Mouse (Mus musculus) thymus, adult 2 months (tissue): ENCODE results near the gene Cdkl2.

Experiments used
- CTCF ChIP-seq: fragments of 200-500 bp; IDR thresholded peaks from 2 replicates; pipeline ENCODE4 v1.5.1; 2012; ENCODE audit warnings: mild to moderate bottlenecking, control low read depth, low read length, moderate library complexity, borderline replicate concordance; ENCODE audit not compliant: control insufficient read depth, poor library complexity, insufficient read depth; ENCODE audit errors: extremely low read depth
- POLR2A ChIP-seq: fragments of 200-500 bp; IDR thresholded peaks from 2 replicates; pipeline ENCODE4 v1.6.1; 2012; ENCODE audit warnings: mild to moderate bottlenecking, low read length, control low read depth, moderate library complexity; ENCODE audit not compliant: control insufficient read depth, poor library complexity, insufficient read depth; ENCODE audit errors: extremely low read depth

- TF ChIP-seq CTCF (no peak), POLR2A (no peak)
Observed at GRCm38 (mm10) chr5:91959986-91960385, 83.7 kb downstream of the Cdkl2 start.
